Comparison of ENCODE assay signal across 13 mouse cellular contexts in the genomic region with DNA sequence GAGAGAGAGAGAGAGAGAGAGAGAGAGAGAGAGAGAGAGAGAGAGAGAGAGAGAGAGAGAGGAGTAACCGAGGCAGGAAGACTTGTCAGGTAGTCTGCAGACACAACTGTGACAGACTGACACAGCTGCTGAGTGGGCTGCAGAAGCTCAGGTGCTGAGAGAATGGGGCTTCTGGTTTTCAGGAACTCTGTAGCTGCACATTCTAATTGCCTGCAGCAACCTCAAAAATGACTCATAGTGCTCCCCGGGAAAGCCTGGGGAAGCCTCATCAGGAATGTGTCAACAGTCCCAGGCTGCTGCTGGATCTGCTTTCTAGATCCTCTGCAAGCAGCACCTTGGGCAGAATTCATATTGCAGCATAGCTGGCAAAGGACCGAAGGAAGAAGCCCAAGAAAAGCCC.
A peak's percentile ranks its signal among the peaks of the same experiment; 100 is the strongest.
DNase-seq lines count a peak whose midpoint lies in the region; ATAC-seq lines count a peak whose summit lies in the region.
"Had no signal": no experiment of that assay in that cellular context is flagged by ENCODE, and none has a peak within 500 bp of the region (broad histone marks: within the 10 kb centered on the region; RNA-seq: fewer than 3 reads in every experiment).

No protein-coding gene starts in this region.

- WGBS in limb, embryonic 10.5 days = 67% methylated on average over 3 of the region's 3 CpGs
- WGBS in hindbrain, embryonic 16.5 days = 61% methylated on average over 3 of the region's 3 CpGs
- WGBS in midbrain, embryonic 13.5 days = 76% methylated on average over 3 of the region's 3 CpGs

- no peak for ATAC-seq in hindbrain, embryonic 16.5 days
- ATAC-seq in midbrain, embryonic 13.5 days = no peak

- H3K4me1 ChIP-seq in limb, embryonic 10.5 days = peaks cover 15% of the 10 kb centered on the region
- no peaks in the 10 kb centered on the region for H3K4me1 ChIP-seq in hindbrain, embryonic 16.5 days (ENCODE audit: control insufficient read depth, insufficient read depth, low read depth, low read length)
- H3K4me1 ChIP-seq in midbrain, embryonic 13.5 days (replicated peaks) = no peaks in the 10 kb centered on the region
- H3K4me1 ChIP-seq: liver, embryonic 13.5 days; midbrain, embryonic 12.5 days had no signal

- peak; percentile 7 to 11 for DNase-seq in gastrocnemius, postnatal 36 days
- DNase-seq in gastrocnemius, postnatal 25 days = no peak
- DNase-seq in NIH3T3 (ENCODE audit: low read depth) = peak; percentile 7
- DNase-seq in frontal cortex, postnatal 14 days (ENCODE audit: low spot score in 2 of 2) = peak; percentile 41 to 46
- DNase-seq in limb, embryonic 10.5 days (ENCODE audit: low spot score) = no peak
- DNase-seq in kidney, postnatal 25 days = no peak
- DNase-seq: kidney, adult 2 months; liver, embryonic 13.5 days; thymus, adult 2 months had no signal

- H3K36me3 ChIP-seq in limb, embryonic 10.5 days = no peaks in the 10 kb centered on the region
- H3K36me3 ChIP-seq in hindbrain, embryonic 16.5 days (ENCODE audit: control insufficient read depth, insufficient read depth, low read length) = no peaks in the 10 kb centered on the region
- no peaks in the 10 kb centered on the region for H3K36me3 ChIP-seq in midbrain, embryonic 13.5 days
- H3K36me3 ChIP-seq: liver, embryonic 13.5 days; midbrain, embryonic 12.5 days had no signal

- 0 out of 2 replicates have a peak overlapping the region, but pooled peaks have one; percentile 23 for H3K27ac ChIP-seq in limb, embryonic 10.5 days
- no peak overlapping the region for H3K27ac ChIP-seq in hindbrain, embryonic 16.5 days (ENCODE audit: low read depth, low read length)
- no peak overlapping the region for H3K27ac ChIP-seq in midbrain, embryonic 13.5 days
- H3K27ac ChIP-seq: liver, embryonic 13.5 days; midbrain, embryonic 12.5 days had no signal

- no peaks in the 10 kb centered on the region for H3K9me3 ChIP-seq in limb, embryonic 10.5 days (replicated peaks)
- no peaks in the 10 kb centered on the region for H3K9me3 ChIP-seq in hindbrain, embryonic 16.5 days (ENCODE audit: control insufficient read depth, low read length)
- H3K9me3 ChIP-seq in midbrain, embryonic 13.5 days = no peaks in the 10 kb centered on the region
- H3K9me3 ChIP-seq: liver, embryonic 13.5 days; midbrain, embryonic 12.5 days had no signal

- no peak overlapping the region for H3K4me3 ChIP-seq in limb, embryonic 10.5 days
- no peak overlapping the region for H3K4me3 ChIP-seq in hindbrain, embryonic 16.5 days (ENCODE audit: low read length)
- no peak overlapping the region for H3K4me3 ChIP-seq in midbrain, embryonic 13.5 days (replicated peaks)
- H3K4me3 ChIP-seq: liver, embryonic 13.5 days; midbrain, embryonic 12.5 days had no signal

- intact Hi-C loops in gastrocnemius, postnatal 36 days (cut with DNase I) = no loop called here

- H3K9ac ChIP-seq in hindbrain, embryonic 16.5 days (ENCODE audit: low read depth, low read length) = no peak overlapping the region
- no peak overlapping the region for H3K9ac ChIP-seq in midbrain, embryonic 13.5 days (replicated peaks)
- H3K9ac ChIP-seq: liver, embryonic 13.5 days; midbrain, embryonic 12.5 days had no signal

- H3K4me2 ChIP-seq in hindbrain, embryonic 16.5 days (ENCODE audit: low read length) = no peak overlapping the region
- H3K4me2 ChIP-seq in midbrain, embryonic 13.5 days (replicated peaks) = no peak overlapping the region
- H3K4me2 ChIP-seq: liver, embryonic 13.5 days; midbrain, embryonic 12.5 days had no signal

- H3K27me3 ChIP-seq in limb, embryonic 10.5 days (ENCODE audit: low read depth, poor library complexity, severe bottlenecking) = no peaks in the 10 kb centered on the region
- H3K27me3 ChIP-seq in hindbrain, embryonic 16.5 days (replicated peaks; ENCODE audit: control insufficient read depth, insufficient read depth, low read length) = no peaks in the 10 kb centered on the region
- H3K27me3 ChIP-seq in midbrain, embryonic 13.5 days = no peaks in the 10 kb centered on the region
- H3K27me3 ChIP-seq: CH12.LX; liver, embryonic 13.5 days; midbrain, embryonic 12.5 days had no signal

Comparison
In these comparisons a context has a peak if more than half of its experiments do, and no peak if none do; other contexts are left out.
1. DNase-seq: peak in gastrocnemius, postnatal 36 days (2 of 2), NIH3T3 (single experiment) and frontal cortex, postnatal 14 days (2 of 2); none in gastrocnemius, postnatal 25 days (single experiment), limb, embryonic 10.5 days (single experiment) and kidney, postnatal 25 days (0 of 2).